Mouse (Mus musculus) spleen, adult 12 weeks (tissue): ENCODE measurements around the gene Otub2.

Experiments used
- DNase-seq: peaks from one replicate; pipeline ENCODE4 v3.0.0; 2022; ENCODE audit warnings: low spot score

Gene Otub2

DNA sequence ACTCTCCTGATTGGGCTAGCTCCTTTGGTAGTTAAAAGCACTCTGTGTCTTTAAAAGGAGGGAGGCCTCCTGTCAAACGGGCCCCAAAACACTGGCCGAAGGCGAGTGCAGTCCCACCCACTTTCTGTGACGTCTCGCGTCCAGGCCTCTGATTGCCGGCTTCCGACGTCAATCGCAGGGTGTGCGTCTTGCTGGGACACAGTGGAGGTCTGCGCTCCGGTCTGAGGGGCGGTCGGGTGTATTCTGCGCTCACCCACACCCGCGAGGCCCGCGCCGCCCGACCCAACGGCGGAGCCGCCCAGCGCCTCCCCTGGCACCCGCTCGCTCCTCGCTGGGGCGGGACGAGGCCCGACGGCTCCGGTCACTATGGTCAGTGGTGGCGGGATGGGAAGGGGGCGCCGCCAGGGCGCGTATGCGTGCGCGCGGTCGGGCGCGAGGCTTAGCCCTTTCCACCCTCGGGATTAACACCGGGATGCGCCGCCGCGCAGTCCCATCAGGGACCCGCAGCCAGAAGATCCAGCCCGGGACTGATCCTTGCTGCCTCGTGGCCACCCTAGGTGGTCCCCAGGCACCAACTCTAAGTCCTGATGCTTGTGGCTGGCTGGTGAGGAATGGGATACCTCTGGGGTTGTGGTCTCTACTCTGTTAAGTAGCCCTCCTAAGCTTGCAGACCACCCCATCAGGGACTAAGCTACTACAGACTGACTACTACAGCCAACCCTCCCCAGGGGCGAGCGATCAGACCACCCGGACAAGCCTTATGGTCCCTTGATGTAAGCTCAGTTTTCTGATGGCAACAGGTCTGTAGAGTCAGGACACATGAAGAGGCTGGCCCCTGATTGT lies at the start of gene Otub2:
Gene Otub2 (plus strand): TSS at position 178 of the 843 bp plus-strand sequence.
- peak; percentile 87 for DNase-seq

DNA sequence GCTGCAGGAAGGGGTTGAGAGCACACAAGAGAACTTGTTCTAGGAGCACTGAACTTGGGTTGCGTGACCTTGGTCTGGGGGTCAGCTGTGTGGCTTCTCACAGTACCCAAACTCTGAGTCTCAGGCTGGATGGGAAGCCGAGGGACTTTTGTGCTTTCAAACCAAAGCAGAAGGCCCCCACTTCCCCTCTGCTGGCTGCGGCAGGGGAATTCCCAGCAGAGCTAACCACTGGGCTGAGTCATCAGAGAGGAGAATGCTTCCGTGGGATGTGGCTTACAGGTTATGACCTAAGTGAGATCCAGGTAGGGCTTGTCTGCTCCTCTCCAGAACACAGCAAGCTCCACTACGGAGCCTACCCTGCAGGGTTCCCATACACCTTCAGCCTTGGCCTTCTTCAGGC lies 47.3 kb upstream of the Otub2 start:
- peak; percentile 34 for DNase-seq

DNA sequence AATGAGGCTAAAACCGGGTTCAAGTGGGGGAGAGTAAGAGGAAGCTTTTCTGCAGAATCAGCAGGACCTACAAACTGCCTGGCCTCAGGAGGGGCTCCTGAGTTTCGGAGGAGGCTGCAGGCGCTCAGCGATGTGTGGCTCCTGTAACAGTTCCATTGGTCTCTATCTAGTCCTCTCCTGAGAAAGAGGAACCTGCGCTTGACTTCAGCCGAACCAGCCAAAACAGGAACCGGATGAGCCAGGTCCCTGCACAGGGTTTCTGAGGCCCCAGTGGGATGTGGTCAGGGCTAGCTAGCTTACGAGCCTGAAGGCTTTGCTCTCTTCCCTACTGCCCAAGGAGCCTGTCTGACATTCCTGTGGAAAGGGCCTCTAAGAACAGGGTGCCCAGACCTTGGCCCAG lies 45.0 kb upstream of the Otub2 start:
- DNase-seq: peak; percentile 59

DNA sequence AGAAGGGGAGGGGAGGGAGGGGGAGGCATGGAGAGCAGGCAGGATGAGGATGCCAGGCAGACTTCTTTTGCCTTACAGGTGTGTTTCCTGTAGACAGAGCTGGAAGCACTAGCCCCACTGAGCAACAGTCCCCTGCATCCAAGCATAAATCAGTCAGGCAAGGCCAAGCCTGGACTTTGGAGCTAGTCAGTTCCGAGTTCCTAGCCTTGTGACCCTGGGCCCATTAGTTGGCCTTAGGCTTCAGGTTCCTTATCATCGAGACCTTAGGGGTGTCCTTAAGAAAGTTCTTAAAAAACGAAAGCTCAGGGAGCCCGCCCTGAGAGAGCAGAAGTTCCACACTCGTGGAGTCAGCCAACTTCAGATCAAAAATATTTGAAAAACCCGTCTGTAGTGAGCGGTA lies 43.5 kb upstream of the Otub2 start:
- DNase-seq: no peak

DNA sequence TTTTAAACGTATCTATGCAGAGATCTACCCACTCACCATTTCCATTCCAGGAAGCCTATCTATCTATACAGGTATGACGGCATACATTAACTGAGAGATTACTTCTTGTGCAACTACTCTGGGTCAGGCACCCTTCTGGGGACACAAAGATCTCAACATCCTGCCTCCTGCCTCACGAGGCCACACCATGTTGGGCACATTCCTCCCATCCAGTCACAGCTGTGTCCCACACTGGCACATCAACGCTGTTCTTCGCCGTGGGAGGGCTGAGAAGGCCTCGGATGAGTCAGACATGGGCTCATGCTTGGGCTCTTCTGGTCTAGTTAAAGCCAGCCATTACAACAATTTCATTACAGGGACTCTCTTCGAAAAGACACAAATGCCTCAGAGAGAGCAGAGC lies 41.5 kb upstream of the Otub2 start:
- DNase-seq: no peak

DNA sequence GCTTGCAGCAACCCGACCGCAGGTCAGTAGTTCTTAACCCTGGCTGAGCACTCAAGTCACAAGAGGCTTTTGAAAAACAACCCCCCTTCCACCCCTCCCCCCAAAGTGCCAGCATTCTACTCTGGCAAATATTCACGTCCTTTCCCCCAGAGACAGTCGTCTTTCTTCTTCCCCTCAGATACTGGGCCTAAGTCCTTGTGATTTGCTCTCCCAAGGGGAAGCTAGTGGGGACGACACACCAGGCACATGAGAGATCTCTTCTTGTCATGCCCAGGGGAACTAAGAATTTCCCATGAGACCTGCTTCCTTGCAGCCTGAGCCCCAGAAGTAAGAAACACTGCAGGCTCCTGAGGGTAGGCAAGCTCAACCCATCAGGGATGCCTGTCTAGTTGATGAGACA lies 41.1 kb upstream of the Otub2 start:
- DNase-seq: no peak

DNA sequence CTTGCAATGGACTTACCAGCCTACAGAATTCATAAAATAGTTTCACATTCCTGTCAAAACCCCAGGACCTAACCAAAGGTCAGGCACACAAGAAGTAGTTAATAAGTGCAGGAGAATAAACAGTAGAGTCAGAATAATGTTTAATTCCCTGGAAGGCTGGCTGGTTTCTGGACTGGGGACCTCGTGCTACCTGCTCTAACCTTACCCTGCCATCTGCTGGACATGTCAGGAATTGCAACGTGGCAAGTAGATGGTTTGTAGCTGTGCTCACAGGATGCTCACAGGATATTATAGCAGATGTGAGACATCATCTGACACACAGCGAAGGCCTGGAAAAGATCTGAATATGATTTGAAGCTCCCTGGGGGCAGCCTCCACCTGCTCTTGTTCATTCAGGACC lies 40.0 kb upstream of the Otub2 start:
- peak; percentile 62 for DNase-seq

DNA sequence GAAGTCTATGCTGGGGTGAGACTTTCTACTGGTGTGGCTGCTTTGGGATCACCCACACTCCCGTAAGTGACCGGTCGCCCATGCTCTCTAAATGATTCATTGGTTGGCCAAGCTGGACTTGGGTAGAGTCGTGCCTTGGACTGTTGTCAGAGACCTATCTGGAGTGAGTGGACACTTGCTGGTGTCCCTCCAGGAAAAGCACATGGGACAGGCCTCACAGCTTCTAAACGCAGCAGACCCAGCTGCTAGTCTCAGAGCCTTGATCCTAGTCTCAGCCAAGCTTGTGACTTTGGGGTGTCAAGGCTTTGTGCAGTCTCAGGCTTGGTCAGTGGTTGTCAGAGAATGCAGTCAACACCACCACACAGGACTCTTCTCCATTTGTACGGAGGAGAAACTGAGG lies 35.7 kb upstream of the Otub2 start:
- DNase-seq: no peak

DNA sequence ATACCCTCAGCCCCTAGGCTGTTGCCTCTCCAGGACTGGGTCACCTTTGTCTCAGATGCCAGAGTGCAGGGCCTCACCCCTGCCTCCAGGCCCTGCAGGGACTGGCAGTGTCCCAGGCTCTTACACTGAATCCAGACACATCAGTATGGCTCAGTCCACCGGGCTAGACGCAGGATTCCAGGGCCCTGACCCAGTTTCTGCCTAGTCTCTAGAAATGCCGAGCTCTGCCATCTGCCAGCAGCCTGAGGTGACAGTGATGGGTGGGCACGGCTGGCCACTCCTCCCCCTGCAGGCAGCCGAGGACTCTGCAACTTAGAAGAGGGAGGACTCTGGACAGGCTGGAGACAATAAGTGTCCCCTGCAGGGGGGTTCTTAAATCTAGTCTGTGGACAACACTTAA lies 34.9 kb upstream of the Otub2 start:
- no peak for DNase-seq

DNA sequence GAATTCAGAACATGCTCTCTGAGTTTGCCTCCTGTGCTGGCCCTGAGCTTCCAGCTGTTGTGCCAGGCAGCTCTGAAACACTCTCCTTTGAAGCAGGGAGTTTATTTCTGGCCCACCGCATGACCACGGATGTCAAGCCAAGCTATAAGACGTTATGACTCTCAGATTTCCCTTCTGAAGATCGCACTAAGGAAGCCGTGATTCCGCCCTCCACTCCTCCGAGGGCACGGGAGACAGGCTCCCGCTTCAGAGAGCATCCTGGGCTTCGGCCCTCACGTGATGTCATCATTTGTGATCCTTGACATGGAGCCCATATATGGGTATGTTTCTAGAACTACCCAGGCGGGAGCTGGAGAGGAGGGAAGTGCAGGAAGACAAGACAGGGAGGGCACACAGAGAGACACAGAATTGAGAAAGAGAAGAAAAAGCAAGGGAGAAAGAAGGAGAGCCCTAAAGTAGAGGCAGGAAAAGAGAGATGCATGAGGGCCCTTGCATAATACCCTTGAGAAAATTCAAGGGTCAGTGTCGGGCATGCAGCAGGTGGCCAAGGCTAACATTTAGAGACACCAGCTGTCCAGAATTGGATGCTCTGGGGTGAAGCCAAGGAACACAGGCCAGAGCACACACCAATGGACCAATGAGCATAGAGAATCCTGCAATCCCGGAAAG lies 32.6 kb upstream of the Otub2 start, which contains the start of gene Asb2:
Gene Asb2 (minus strand): TSS at position 256 of the 669 bp plus-strand sequence.
- no peak for DNase-seq

DNA sequence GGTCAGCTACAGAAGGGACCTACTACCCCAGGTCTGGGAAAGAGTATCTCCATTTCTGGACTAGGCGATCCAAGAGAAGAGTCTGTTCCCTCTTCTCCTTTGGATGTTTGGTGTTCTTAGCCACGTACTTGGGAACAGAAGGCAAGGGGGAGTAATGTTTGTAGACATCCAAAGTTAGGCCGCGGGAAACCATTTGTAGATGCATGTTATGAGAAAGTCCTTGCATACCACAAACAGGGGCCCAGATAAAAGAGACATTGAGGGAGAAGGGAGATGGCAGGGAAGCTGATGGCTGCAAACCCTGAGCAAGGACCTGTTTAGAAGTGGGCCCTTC lies 32.1 kb upstream of the Otub2 start:
- no peak for DNase-seq

DNA sequence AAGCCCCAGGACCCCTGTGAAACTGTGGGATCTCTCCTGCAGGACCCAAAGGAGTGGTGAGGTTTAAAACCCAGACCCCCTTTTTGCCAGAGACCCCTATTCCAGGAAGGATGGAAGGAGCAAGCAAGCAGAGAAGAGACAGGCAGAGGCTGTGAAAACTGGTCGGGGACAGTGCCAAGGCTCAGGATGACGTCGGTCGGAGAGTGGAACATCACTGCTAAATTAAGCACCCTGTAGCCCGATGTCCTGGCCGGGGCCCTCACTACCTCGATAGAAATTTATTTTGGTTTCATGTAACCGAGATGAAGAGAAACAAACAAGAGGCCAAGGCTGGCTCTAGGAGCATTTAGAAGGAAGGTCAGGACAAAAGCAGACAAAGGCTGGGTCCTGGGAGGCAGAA lies 30.3 kb upstream of the Otub2 start:
- DNase-seq: no peak

DNA sequence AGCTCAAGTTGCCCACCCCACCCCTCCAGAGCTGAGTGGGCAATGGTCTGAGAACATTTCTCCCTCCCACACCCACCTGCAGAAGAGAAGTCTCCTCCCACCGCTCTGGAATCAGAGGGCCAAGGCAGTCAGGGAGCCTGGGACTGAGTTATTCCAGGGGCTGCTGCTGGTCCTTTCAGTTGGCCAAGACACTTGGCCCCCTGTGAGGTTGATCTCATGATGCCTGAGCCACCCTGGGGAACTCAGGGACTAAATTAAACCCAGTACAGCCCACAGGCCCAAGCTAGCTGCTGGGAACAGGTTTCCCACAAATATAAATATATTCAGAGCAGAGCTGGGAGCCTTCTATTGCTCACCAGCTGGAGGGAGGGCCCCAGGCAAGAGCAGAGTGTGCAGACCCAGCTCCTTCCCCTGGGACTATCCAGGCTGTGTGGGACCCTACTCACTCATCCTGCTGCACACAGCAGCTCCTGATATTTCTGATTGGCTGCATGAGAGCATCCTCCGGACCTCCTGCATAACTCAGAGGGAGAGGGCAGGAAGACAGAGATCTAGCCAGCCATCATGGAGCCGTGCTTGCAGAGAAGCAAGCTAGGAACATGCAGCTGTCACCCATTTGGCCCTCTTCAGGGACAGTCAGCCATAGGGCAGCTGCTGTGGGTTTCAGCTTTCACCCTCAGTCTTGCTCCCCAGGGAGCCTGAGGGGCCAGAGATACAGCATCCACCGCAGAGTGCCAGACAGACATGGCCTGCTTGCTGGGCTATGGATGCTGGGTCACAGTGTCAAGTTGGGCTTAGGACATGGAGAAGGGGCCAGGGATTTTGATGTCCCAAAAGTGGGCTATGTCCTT lies 29.3 kb upstream of the Otub2 start:
- no peak for DNase-seq

DNA sequence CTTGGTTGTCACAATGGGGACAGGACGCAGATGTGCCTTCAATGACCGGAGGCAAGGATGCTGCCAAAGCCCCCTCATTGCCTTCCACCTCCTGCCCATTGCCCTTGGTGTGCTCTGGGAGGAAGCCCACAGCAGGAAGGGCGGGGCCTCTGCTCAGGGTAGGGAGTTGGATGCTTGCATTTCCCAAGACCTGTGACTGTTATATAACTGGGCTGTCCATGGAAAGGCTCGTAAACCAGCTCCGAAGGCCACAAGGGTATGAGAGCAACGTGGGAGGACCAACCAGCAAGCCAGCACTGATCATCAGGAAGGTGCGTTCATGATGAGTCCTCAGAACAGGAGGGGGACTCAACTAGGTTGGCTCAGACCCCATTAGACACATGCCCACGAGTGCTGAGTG lies 27.7 kb upstream of the Otub2 start:
- no peak for DNase-seq

DNA sequence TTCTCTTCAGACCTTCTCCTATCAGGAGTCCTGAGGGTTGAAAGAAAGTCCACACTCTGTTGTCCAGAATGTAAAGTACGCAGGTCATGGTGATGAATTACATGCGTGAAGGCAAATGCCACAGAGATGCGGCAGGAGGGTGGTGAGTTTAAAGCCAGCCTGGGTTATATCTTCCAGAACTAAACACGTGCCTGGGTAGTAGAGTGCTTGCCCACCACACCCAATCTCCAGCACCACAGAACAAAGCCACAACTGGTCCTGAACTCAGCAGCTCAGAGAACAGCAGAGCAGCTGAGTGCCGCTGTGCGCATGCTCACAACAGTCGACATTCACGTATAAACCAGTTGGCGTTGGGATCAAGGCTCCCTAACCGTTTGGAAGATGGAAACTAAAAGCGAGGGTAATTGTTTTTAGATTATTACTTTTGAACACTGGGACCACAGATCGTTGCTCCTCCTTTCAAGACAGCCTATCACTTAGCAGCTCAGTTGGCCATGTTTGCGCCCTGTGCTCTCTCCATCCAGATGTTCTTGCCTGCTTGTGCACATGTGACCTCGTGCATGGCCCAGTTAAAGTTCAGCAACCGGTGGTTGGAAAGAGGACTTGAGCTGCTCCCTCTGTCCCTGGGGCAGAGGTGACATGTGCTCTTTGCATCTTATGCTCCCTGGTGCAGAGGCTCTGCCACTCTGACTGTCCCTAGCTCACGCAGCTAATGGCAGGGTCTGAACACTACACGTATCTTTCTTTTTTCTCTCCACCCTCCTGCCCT lies 26.8 kb upstream of the Otub2 start:
- DNase-seq: no peak

DNA sequence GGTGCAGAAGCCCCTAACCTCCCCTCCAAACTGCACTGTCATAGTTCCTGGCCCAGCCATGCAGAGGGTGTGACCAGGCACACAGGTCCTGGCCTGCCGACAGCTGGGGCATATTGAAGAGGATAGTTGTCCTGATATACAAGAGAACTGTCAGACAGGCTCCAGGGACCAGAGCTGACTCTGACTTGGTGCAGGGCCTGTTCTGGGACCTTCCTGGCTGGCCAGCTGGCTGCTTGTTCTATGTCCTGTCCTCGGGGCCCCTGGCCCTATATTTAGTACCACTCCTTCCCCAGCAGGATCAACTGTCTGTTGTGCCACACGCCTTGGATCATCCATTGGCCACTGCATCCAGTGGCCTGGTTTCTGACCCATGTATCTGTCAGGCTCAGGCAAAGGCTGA lies 26.1 kb upstream of the Otub2 start:
- no peak for DNase-seq

DNA sequence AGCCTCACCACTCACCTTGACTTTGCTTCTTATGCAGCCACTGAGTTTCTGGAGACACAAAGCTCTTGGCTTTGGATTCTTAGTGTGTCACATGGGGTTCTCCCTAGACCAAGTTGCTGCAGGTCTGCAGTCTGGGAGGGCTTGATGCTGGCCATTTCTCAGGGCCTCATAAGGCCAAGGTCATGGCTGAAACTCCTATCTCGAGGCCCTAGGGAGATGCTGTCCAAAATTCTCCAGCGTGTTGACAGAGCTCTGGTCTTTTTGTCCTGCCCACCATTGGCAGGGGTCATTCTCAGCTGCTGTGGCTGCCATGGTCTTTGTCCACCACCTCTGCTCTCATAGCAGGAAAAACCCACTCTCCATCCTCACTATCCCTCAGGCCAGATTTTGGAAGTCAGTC lies 21.3 kb upstream of the Otub2 start:
- no peak for DNase-seq

DNA sequence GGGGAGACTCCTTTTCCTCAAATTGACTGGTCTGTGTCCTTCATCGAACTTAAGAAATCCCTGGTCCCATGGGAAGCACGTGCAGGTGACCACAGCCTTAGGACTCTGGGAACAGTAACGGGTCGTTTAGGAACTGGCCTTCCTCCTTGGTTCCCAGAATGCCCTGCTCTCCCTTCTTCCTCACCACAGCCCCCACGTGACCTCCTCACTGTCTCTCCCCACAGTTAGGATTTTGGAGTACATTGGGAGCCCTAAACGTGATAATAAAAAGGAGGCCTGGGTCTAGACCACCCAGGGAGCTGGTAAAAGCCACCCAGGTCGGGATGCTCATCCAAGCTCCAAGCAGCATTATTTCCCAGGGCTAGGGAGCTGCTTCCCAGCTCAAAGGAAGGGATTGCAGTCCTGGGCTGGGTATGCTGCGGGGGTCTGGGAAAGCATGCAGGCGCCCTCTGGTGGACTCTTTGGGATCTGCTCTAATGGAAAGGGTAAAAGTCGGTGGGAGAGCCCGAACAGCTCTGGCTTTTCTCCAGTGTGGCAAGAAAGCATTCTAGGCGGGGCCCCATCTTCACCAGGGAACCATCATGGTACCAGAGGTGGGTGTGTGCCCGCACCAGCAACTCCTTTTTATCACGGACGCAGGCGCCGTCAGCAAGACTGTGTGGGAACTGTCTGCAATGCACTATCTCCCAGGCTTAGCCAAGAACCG lies 20.7 kb upstream of the Otub2 start:
- peak; percentile 51 for DNase-seq

DNA sequence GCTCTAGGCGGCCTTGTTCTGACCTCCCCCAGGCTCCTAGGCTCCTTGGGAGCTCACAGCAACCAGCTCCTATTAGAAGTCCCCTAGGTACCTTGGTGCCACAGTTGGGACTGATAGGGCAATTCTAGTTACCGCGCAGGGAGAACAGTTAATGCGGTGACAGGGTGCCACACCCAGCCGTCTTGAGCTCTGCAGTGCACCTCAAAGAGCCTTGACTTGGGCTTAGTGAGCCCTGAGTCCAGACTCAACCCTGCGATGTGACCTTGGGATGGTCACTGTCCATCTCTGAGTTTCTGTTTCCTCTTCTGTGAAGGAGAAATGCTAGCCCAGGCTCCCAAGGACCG lies 20.2 kb upstream of the Otub2 start:
- no peak for DNase-seq

DNA sequence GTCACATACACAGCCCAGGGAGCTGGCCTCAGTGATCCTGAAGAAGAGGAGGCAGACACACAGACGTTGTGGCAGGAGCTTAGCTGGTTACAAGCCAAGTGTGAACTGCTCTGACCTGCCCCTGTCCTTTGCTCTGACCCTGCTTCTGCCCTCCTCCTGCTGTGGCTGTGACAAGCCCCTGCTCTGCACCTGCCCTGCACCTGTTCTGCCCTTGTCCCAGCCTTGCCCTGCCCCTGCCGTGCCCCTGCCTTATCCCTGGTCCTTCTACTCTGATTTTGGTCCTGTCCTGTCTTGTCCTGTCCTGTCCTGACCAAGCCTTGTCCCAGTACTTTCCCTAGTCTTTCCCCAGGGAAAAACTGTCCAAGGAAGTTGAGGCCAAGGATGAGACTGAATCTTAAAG lies 19.7 kb upstream of the Otub2 start:
- DNase-seq: no peak

DNA sequence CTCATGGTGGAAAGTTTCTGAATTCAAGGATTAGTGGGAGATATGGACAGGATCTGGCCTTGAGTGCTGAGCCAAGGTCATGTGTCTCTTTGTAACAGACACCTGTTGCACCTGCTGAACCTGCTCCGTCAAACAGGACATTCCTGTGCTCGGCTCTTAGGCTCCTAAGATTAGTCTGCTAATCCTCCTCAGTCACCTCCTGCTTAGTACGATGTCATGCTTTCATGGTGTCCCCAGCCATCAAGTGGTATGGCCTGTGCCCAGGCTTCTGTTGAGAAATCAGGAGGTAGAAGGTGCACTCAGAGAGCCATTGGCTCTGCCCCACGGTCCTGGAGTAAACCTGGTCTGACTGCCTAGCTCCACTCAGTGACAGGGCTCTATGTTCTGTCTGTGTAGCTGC lies 17.6 kb upstream of the Otub2 start:
- DNase-seq: no peak

DNA sequence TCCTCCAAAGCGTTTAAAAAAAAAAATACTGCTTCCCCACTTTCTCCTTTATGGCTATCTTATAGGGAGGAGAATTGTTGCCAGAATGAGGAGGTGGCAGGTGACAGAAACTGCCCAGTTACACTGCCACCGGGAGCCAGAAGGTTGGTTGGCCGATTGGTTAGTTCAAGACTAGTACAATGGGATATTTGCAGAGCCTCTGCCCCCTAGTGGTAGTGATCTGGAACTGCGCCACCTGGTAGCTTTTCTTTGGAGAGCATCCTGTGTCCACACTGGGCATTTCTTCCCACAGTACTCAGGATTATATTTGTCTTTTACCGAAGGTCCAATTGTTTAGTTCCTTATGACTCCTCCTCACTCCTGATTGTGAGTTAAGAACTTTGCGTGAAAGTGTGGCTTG lies 16.8 kb upstream of the Otub2 start:
- DNase-seq: peak; percentile 41
